Mouse (Mus musculus): ENCODE measurements at regions not wholly inside any gene's neighbourhood (a gene's known extent, or its start where the extent isn't known, plus 50 kb on each side); places are given as distances from the start of the nearest gene placed in this dataset.

GRCm38 (mm10) chr3:37788366-37788765 is 64.1 kb upstream of the Gm5148 start:
- in situ Hi-C loops (cut with MboI, MseI) = loop anchor here (25.0 kb wide), 1 partner anchor 1226 kb away; the partner anchor contains the start of genes Ccna2 and Exosc9

GRCm38 (mm10) chr3:37786792-37787191 is 62.5 kb upstream of the Gm5148 start:
- in situ Hi-C loops (cut with MboI, MseI) = loop anchor here (25.0 kb wide), 1 partner anchor 1224 kb away; the partner anchor contains the start of genes Ccna2 and Exosc9

- in situ Hi-C loops (cut with MboI, MseI) = loop anchor here (25.0 kb wide), 1 partner anchor 1219 kb away; the partner anchor contains the start of genes Ccna2 and Exosc9
These were observed 56.8 kb upstream of the Gm5148 start for GRCm38 (mm10) chr3:37781086-37781485.

GRCm38 (mm10) chr3:37779867-37780475 is 55.7 kb upstream of the Gm5148 start:
- in situ Hi-C loops (cut with MboI, MseI) = loop anchor here (25.0 kb wide), 1 partner anchor 1218 kb away; the partner anchor contains the start of genes Ccna2 and Exosc9

- in situ Hi-C loops (cut with MboI, MseI) = loop anchor here (25.0 kb wide), 1 partner anchor 1216 kb away; the partner anchor contains the start of genes Ccna2 and Exosc9
These were observed 54.1 kb upstream of the Gm5148 start for GRCm38 (mm10) chr3:37778386-37778785.

- in situ Hi-C loops (cut with MboI, MseI) = loop anchor here (25.0 kb wide), 1 partner anchor 1214 kb away; the partner anchor contains the start of genes Ccna2 and Exosc9
These were observed 51.9 kb upstream of the Gm5148 start for GRCm38 (mm10) chr3:37776224-37776623.

Measured in T-helper 1 cell (primary cell).